9 mouse cellular contexts compared by ENCODE assay signal in genomic region chr14:108912876-108913490, GRCm38 (mm10). TPM values are rescaled to one million over a fixed set of nuclear protein-coding genes. Genes with fewer than 3 reads are reported as not detected.
DNase-seq lines count a peak whose midpoint lies in the region; ATAC-seq and TF ChIP-seq lines count a peak whose summit lies in the region.
"Had no signal": no experiment of that assay in that cellular context is flagged by ENCODE, and none has a peak within 500 bp of the region (broad histone marks: within the 10 kb centered on the region; RNA-seq: fewer than 3 reads in every experiment).

No protein-coding gene starts in this region.

- H3K4me2 ChIP-seq in kidney, embryonic 14.5 days (replicated peaks; ENCODE audit: low read depth, low read length): peak overlapping the region; percentile 65
- H3K4me2 ChIP-seq in hindbrain, embryonic 15.5 days: peak overlapping the region; percentile 86
- H3K4me2 ChIP-seq in midbrain, embryonic 15.5 days: peak overlapping the region; percentile 78

- H3K27ac ChIP-seq in kidney, embryonic 14.5 days (ENCODE audit: low read depth, low read length): no peak overlapping the region
- peak overlapping the region; percentile 77 for H3K27ac ChIP-seq in cortical plate, adult 2 months (ENCODE audit: insufficient read depth, low read length)
- peak overlapping the region; percentile 87 for H3K27ac ChIP-seq in hindbrain, embryonic 15.5 days (replicated peaks)
- H3K27ac ChIP-seq in midbrain, embryonic 15.5 days: peak overlapping the region; percentile 96

- peak overlapping the region; percentile 42 for H3K4me3 ChIP-seq in kidney, embryonic 14.5 days (ENCODE audit: low read length)
- peak overlapping the region; percentile 97 for H3K4me3 ChIP-seq in cortical plate, adult 2 months (ENCODE audit: insufficient read depth, low read length)
- peak overlapping the region; percentile 51 for H3K4me3 ChIP-seq in hindbrain, embryonic 15.5 days
- H3K4me3 ChIP-seq in midbrain, embryonic 15.5 days: peak overlapping the region; percentile 74

- 2% methylated on average over 21 of the region's 21 CpGs for WGBS in kidney, embryonic 14.5 days
- 1% methylated on average over 21 of the region's 21 CpGs for WGBS in hindbrain, embryonic 15.5 days
- WGBS in midbrain, embryonic 15.5 days: under 1% methylated on average over 21 of the region's 21 CpGs

- H3K36me3 ChIP-seq in kidney, embryonic 14.5 days (ENCODE audit: control insufficient read depth, insufficient read depth, low read length): no peaks in the 10 kb centered on the region
- H3K36me3 ChIP-seq in hindbrain, embryonic 15.5 days: no peaks in the 10 kb centered on the region
- no peaks in the 10 kb centered on the region for H3K36me3 ChIP-seq in midbrain, embryonic 15.5 days (replicated peaks)
- H3K36me3 ChIP-seq: G1E had no signal

- TF ChIP-seq POLR2A in cortical plate, adult 2 months (IDR thresholded peaks at IDR 0.05; ENCODE audit: extremely low read depth, insufficient read depth, low read length): no peak

- H3K4me1 ChIP-seq in kidney, embryonic 14.5 days (ENCODE audit: control insufficient read depth, insufficient read depth, low read length): 0 out of 2 replicates have a peak, but pooled peaks cover 4% of the 10 kb centered on the region
- no peaks in the 10 kb centered on the region for H3K4me1 ChIP-seq in cortical plate, adult 2 months (ENCODE audit: control insufficient read depth, insufficient read depth, low read length)
- H3K4me1 ChIP-seq in hindbrain, embryonic 15.5 days (replicated peaks): peaks cover 27% of the 10 kb centered on the region
- H3K4me1 ChIP-seq in midbrain, embryonic 15.5 days: peaks cover 20% of the 10 kb centered on the region

- ATAC-seq in kidney, embryonic 14.5 days (ENCODE audit: low FRiP score, low TSS enrichment): no peak
- ATAC-seq in hindbrain, embryonic 15.5 days (ENCODE audit: low FRiP score, low read depth): no peak
- no peak for ATAC-seq in midbrain, embryonic 15.5 days (replicated peaks)

- TF ChIP-seq CTCF in cortical plate, adult 2 months (IDR thresholded peaks at IDR 0.05; ENCODE audit: extremely low read depth, insufficient read depth, low read length): no peak

- no peaks in the 10 kb centered on the region for H3K9me3 ChIP-seq in kidney, embryonic 14.5 days (ENCODE audit: control insufficient read depth, low read length)
- H3K9me3 ChIP-seq in hindbrain, embryonic 15.5 days: no peaks in the 10 kb centered on the region
- no peaks in the 10 kb centered on the region for H3K9me3 ChIP-seq in midbrain, embryonic 15.5 days

- H3K9ac ChIP-seq in kidney, embryonic 14.5 days (ENCODE audit: low read depth, low read length): peak overlapping the region; percentile 37; the same call in 1 of the 2 replicates
- H3K9ac ChIP-seq in hindbrain, embryonic 15.5 days: peak overlapping the region; percentile 62
- H3K9ac ChIP-seq in midbrain, embryonic 15.5 days: peak overlapping the region; percentile 90

- no peak for DNase-seq in kidney, postnatal 25 days
- DNase-seq in spleen, adult 18-20 months: no peak
- DNase-seq in spleen, postnatal 4 days (ENCODE audit: low spot score in 2 of 2): no peak
- no peak for DNase-seq in urinary bladder, postnatal 10 days (ENCODE audit: low spot score)

- H3K27me3 ChIP-seq in kidney, embryonic 14.5 days (ENCODE audit: control insufficient read depth, insufficient read depth, low read length): peaks cover 22% of the 10 kb centered on the region
- H3K27me3 ChIP-seq in hindbrain, embryonic 15.5 days: no peaks in the 10 kb centered on the region
- no peaks in the 10 kb centered on the region for H3K27me3 ChIP-seq in midbrain, embryonic 15.5 days (replicated peaks)

RNA-seq across cellular contexts. Expression of gene Slitrk1, which starts 1.0 kb away (rescaled TPM):
- polyA plus RNA-seq in kidney, embryonic 14.5 days (2014; fragmentation: Nextera tagmentation; extraction: Ambion mirVana): 0.29 and 0.54 TPM in 2 replicates
- 40.5 and 43.2 TPM in 2 replicates for polyA plus RNA-seq in cortical plate, adult 2 months (2012; rRNA removed)
- polyA plus RNA-seq in hindbrain, embryonic 15.5 days (2015; fragmentation: Nextera tagmentation; extraction: Ambion mirVana): 29.8 and 31.4 TPM in 2 replicates
- 26.8 and 31.0 TPM in 2 replicates for polyA plus RNA-seq in midbrain, embryonic 15.5 days (2015; fragmentation: Nextera tagmentation; extraction: Ambion mirVana)
- polyA plus RNA-seq: G1E had no signal

Comparison
In these comparisons a context has a peak if more than half of its experiments do, and no peak if none do; other contexts are left out.
1. H3K4me3 ChIP-seq: peak in every context shown above with its lines; median percentile 97 in cortical plate, adult 2 months; 74 in midbrain, embryonic 15.5 days; 51 in hindbrain, embryonic 15.5 days; 42 in kidney, embryonic 14.5 days.
2. H3K9ac ChIP-seq: peak in every context shown above with its lines; median percentile 90 in midbrain, embryonic 15.5 days; 62 in hindbrain, embryonic 15.5 days; 37 in kidney, embryonic 14.5 days.
3. RNA of gene Slitrk1, which starts 1.0 kb away (polyA plus RNA-seq): 40.5 to 43.2 TPM in cortical plate, adult 2 months, 29.8 to 31.4 TPM in hindbrain, embryonic 15.5 days and 26.8 to 31.0 TPM in midbrain, embryonic 15.5 days; 0.29 to 0.54 TPM in kidney, embryonic 14.5 days; every median in the first group is over 10 times any median in the second.
4. Peak in every context shown above with its lines, with median percentiles within 50 percentile points of each other: H3K4me2 ChIP-seq.